Mouse (Mus musculus) G1E (cell line): ENCODE data around the gene Spag8. TPM values are rescaled to one million over a fixed set of nuclear protein-coding genes. Genes with fewer than 3 reads are reported as not detected.

Experiments
- ATAC-seq: 2 replicates; pipeline ENCODE4 v1.8.0; 2016; ENCODE audit warnings: mild to moderate bottlenecking; ENCODE audit not compliant: insufficient number of reproducible peaks, poor library complexity, low FRiP score, severe bottlenecking; ENCODE audit errors: extremely low read depth
- DNase-seq: peaks from one replicate; pipeline ENCODE4 v3.0.0; 2012; ENCODE audit warnings: low spot score
- H3K27me3 ChIP-seq: 2 replicates; pipeline ENCODE4 v1.6.1; 2012; ENCODE audit warnings: mild to moderate bottlenecking, low read length, inconsistent platforms; ENCODE audit not compliant: insufficient read depth
- H3K36me3 ChIP-seq: replicated peaks from 2 replicates; pipeline ENCODE3; 2012; ENCODE audit warnings: mild to moderate bottlenecking, inconsistent platforms
- H3K4me1 ChIP-seq: 2 replicates; pipeline ENCODE4 v1.6.1; 2012; ENCODE audit warnings: low read depth, low read length, inconsistent platforms, mixed read lengths; ENCODE audit not compliant: insufficient read depth
- H3K4me3 ChIP-seq: 2 replicates; pipeline ENCODE4 v1.5.1; 2012; ENCODE audit warnings: low read depth, mild to moderate bottlenecking, inconsistent platforms, low read length, moderate library complexity, mixed read lengths
- H3K9me3 ChIP-seq: replicated peaks from 2 replicates; pipeline ENCODE4 v1.6.1; 2012; ENCODE audit warnings: inconsistent platforms
- CTCF ChIP-seq: IDR thresholded peaks from 2 replicates; pipeline ENCODE4 v1.5.1; 2012; ENCODE audit warnings: low read depth, low read length, inconsistent platforms, mixed read lengths
- GATA1 ChIP-seq: IDR thresholded peaks from 2 replicates; pipeline ENCODE4 v1.6.1; 2012; ENCODE audit warnings: borderline replicate concordance, low read length, inconsistent platforms, mixed read lengths
- GATA2 ChIP-seq: IDR thresholded peaks from 2 replicates; pipeline ENCODE4 v1.6.1; 2012; ENCODE audit warnings: low read depth, low read length, inconsistent platforms, borderline replicate concordance
- POLR2AphosphoS5 ChIP-seq: IDR thresholded peaks from 2 replicates; pipeline ENCODE4 v1.6.1; 2012; ENCODE audit warnings: low read depth, low read length, inconsistent platforms; ENCODE audit not compliant: insufficient replicate concordance
- TAL1 ChIP-seq: conservative IDR thresholded peaks from 2 replicates; pipeline ENCODE4 v1.6.1; 2012; ENCODE audit warnings: low read depth, low read length, inconsistent platforms, mixed read lengths
- polyA plus RNA-seq: library from polyadenylated mRNA; stranded (reverse); fragments of >175 nt; gene quantifications from 2 replicates; pipeline ENCODE4 v1.2.3, GENCODE M21; 2012
- total RNA-seq, 2 experiments: library from RNA; stranded (forward) in 1 of 2; stranded (reverse) in 1 of 2; fragments of 200-1000 nt in 1 of 2; fragments of >200 nt in 1 of 2; fragmentation: Nextera tagmentation in 1 of 2; gene quantifications; 2 replicates each; pipeline ENCODE4 v1.2.3; 2014 to 2017

Spag8 gene
- total and polyA plus RNA-seq, 3 experiments, result 0.33 TPM; not detected in 2

- TF ChIP-seq GATA2, result no peak
- TF ChIP-seq TAL1, result no peak
- TF ChIP-seq CTCF, result no peak
- no peak for TF ChIP-seq GATA1
- TF ChIP-seq POLR2AphosphoS5, result no peak
- Histone ChIP-seq H3K36me3 (no peaks in the 10 kb centered on the region), H3K4me1 (peaks cover 35% of the 10 kb centered on the region), H3K4me3 (no peak overlapping the region), H3K9me3 (no peaks in the 10 kb centered on the region), H3K27me3 (peaks cover 13% of the 10 kb centered on the region)
- DNase-seq (no peak), ATAC-seq (no peak)
These were observed 37.6 kb upstream of the Spag8 start for GRCm38 (mm10) chr4:43691026-43691425.

GRCm38 (mm10) chr4:43690021-43690420, 36.6 kb upstream of the Spag8 start:
- Histone ChIP-seq H3K27me3 (peaks cover 23% of the 10 kb centered on the region), H3K9me3 (no peaks in the 10 kb centered on the region), H3K4me1 (peaks cover 26% of the 10 kb centered on the region), H3K36me3 (no peaks in the 10 kb centered on the region), H3K4me3 (no peak overlapping the region)
- no peak for TF ChIP-seq POLR2AphosphoS5
- no peak for TF ChIP-seq TAL1
- TF ChIP-seq GATA1, result no peak
- no peak for TF ChIP-seq GATA2
- no peak for TF ChIP-seq CTCF
- no peak for DNase-seq
- ATAC-seq, result no peak

- Histone ChIP-seq H3K4me3 (no peak overlapping the region), H3K9me3 (no peaks in the 10 kb centered on the region), H3K27me3 (peaks cover 17% of the 10 kb centered on the region), H3K4me1 (no peaks in the 10 kb centered on the region), H3K36me3 (peaks cover 2% of the 10 kb centered on the region)
- ATAC-seq (no peak), DNase-seq (no peak)
- TF ChIP-seq GATA2 (no peak), POLR2AphosphoS5 (no peak), TAL1 (no peak), CTCF (no peak), GATA1 (no peak)
These were observed 26.1 kb upstream of the Spag8 start for GRCm38 (mm10) chr4:43679416-43680043.

- Histone ChIP-seq H3K4me1 (no peaks in the 10 kb centered on the region), H3K36me3 (peaks cover 5% of the 10 kb centered on the region), H3K9me3 (no peaks in the 10 kb centered on the region), H3K4me3 (no peak overlapping the region), H3K27me3 (peaks cover 20% of the 10 kb centered on the region)
- DNase-seq, result no peak
- ATAC-seq, result no peak
- TF ChIP-seq GATA1 (no peak), POLR2AphosphoS5 (no peak), CTCF (no peak), TAL1 (no peak), GATA2 (no peak)
These were observed 25.1 kb upstream of the Spag8 start for GRCm38 (mm10) chr4:43678541-43678940.

- Histone ChIP-seq H3K4me1 (peaks cover 9% of the 10 kb centered on the region), H3K27me3 (peaks cover 13% of the 10 kb centered on the region), H3K9me3 (no peaks in the 10 kb centered on the region), H3K36me3 (peaks cover 3% of the 10 kb centered on the region), H3K4me3 (no peak overlapping the region)
- ATAC-seq, result no peak
- no peak for DNase-seq
- no peak for TF ChIP-seq TAL1
- no peak for TF ChIP-seq GATA1
- no peak for TF ChIP-seq POLR2AphosphoS5
- TF ChIP-seq CTCF, result no peak
- TF ChIP-seq GATA2, result no peak
These were observed 22.2 kb upstream of the Spag8 start for GRCm38 (mm10) chr4:43675608-43676007.

- peaks cover 3% of the 10 kb centered on the region for H3K36me3 ChIP-seq
- peaks cover 11% of the 10 kb centered on the region for H3K4me1 ChIP-seq
- no peaks in the 10 kb centered on the region for H3K9me3 ChIP-seq
- H3K4me3 ChIP-seq, result no peak overlapping the region
- TF ChIP-seq POLR2AphosphoS5, result no peak
- no peak for TF ChIP-seq GATA1
- no peak for TF ChIP-seq CTCF
- TF ChIP-seq GATA2, result no peak
- TF ChIP-seq TAL1, result no peak
- H3K27me3 ChIP-seq, result peaks cover 13% of the 10 kb centered on the region
- no peak for DNase-seq
- ATAC-seq, result no peak
These were observed 21.6 kb upstream of the Spag8 start for GRCm38 (mm10) chr4:43674974-43675373.
